Mouse (Mus musculus): ENCODE data around the gene Lpp.

DNA sequence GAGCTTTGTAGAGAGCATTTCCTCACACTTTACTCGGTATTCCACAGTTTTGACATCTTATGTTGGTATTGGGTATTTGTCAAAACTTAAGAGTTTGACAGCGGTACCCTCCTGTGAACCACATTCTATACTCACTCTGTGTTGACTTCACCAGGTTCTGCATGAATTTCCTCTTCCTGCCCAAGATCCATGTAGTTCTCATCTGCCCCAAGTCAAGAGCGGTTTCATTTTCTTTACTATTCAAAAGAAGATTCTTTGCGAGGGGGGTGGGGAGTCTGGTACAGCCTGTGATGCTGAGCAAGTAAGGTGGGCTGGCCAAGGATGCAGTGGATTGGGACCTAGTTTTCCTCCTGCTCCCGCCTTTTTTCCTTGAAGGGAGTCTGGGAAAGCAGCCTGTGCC, 18.9 kb downstream of the Lpp start:
- TF ChIP-seq CTCF (IDR thresholded peaks at IDR 0.05; ENCODE audit: borderline replicate concordance, insufficient read depth, low read length) (no peak), POLR2A (IDR thresholded peaks at IDR 0.05; ENCODE audit: low read depth, low read length) (no peak)
